10 mouse cellular contexts compared by ENCODE assay signal in the genomic region with DNA sequence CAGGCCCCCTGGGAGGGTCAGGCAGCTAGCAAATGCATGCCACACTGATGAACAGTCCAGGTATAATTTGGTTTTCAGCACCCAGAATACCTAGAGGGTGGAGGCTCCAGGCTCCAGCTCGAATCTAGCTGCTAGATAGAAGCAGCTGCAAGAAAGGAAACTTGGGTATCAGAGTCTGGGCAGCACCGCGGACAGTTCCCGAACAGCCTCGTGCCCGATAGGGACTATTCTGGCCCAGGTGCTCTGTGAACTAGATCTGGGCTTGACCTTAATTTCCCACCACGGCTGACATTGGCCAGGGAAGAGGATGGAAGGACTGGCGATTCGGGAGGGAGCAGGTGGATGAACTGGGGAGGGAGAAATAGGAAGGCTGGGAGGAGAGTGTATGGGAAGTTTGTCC. TPM values are rescaled to one million over a fixed set of nuclear protein-coding genes. Genes with fewer than 3 reads are reported as not detected.
DNase-seq lines count a peak whose midpoint lies in the region; ATAC-seq and TF ChIP-seq lines count a peak whose summit lies in the region.
"Had no signal": no experiment of that assay in that cellular context is flagged by ENCODE, and none has a peak within 500 bp of the region (broad histone marks: within the 10 kb centered on the region; RNA-seq: fewer than 3 reads in every experiment).

No protein-coding gene starts in this region.

- no peaks in the 10 kb centered on the region; the same call in 1 of the 2 replicates for H3K27me3 ChIP-seq in hindbrain, embryonic 14.5 days (ENCODE audit: control insufficient read depth, insufficient read depth, low read length)
- H3K27me3 ChIP-seq in hindbrain, postnatal 0 days (ENCODE audit: insufficient read depth, low read length), result no peaks in the 10 kb centered on the region
- no peaks in the 10 kb centered on the region for H3K27me3 ChIP-seq in stomach, postnatal 0 days (ENCODE audit: control insufficient read depth, insufficient read depth, low read length)

- no peak for ATAC-seq in hindbrain, embryonic 14.5 days (ENCODE audit: low FRiP score)
- ATAC-seq in hindbrain, postnatal 0 days, result no peak
- ATAC-seq in stomach, postnatal 0 days (ENCODE audit: low FRiP score, low TSS enrichment), result no peak

- DNase-seq in hindbrain, embryonic 14.5 days (ENCODE audit: low spot score), result peak; percentile 45
- no peak for DNase-seq in hindbrain, postnatal 0 days (ENCODE audit: low spot score)
- peak; percentile 24 for DNase-seq in thymus, postnatal 4 days
- DNase-seq in thymus, postnatal 25 days, result no peak
- DNase-seq in embryo, embryonic 10.5 days (ENCODE audit: low spot score), result peak; percentile 68
- DNase-seq in stomach, postnatal 0 days (ENCODE audit: low spot score), result peak; percentile 24
- no peak for DNase-seq in layer of hippocampus, postnatal 36 days
- DNase-seq in spleen, adult 12 weeks (ENCODE audit: low spot score), result no peak
- DNase-seq: thymus, adult 2 months had no signal

- no peak for TF ChIP-seq CTCF in hindbrain, postnatal 0 days (IDR thresholded peaks at IDR 0.05; ENCODE audit: low read depth)
- TF ChIP-seq CTCF in stomach, postnatal 0 days (IDR thresholded peaks at IDR 0.05; ENCODE audit: low read depth), result no peak

- no peak overlapping the region for H3K27ac ChIP-seq in hindbrain, embryonic 14.5 days
- no peak overlapping the region for H3K27ac ChIP-seq in hindbrain, postnatal 0 days
- H3K27ac ChIP-seq in stomach, postnatal 0 days (replicated peaks), result no peak overlapping the region
- H3K27ac ChIP-seq: embryonic facial prominence, embryonic 13.5 days had no signal

- TF ChIP-seq EP300 in stomach, postnatal 0 days (optimal IDR thresholded peaks at IDR 0.05), result no peak

- H3K9ac ChIP-seq in hindbrain, embryonic 14.5 days, result no peak overlapping the region
- no peak overlapping the region for H3K9ac ChIP-seq in hindbrain, postnatal 0 days (replicated peaks; ENCODE audit: low read length)
- H3K9ac ChIP-seq in stomach, postnatal 0 days (ENCODE audit: low read length), result no peak overlapping the region
- H3K9ac ChIP-seq: embryonic facial prominence, embryonic 13.5 days had no signal

- H3K36me3 ChIP-seq in hindbrain, embryonic 14.5 days (replicated peaks; ENCODE audit: control insufficient read depth, insufficient read depth), result no peaks in the 10 kb centered on the region
- H3K36me3 ChIP-seq in hindbrain, postnatal 0 days (ENCODE audit: insufficient read depth, low read length), result no peaks in the 10 kb centered on the region
- H3K36me3 ChIP-seq in stomach, postnatal 0 days (ENCODE audit: control insufficient read depth, insufficient read depth, low read length), result no peaks in the 10 kb centered on the region
- H3K36me3 ChIP-seq: embryonic facial prominence, embryonic 13.5 days had no signal

- H3K4me3 ChIP-seq in hindbrain, embryonic 14.5 days (replicated peaks; ENCODE audit: low read length), result no peak overlapping the region
- H3K4me3 ChIP-seq in hindbrain, postnatal 0 days (ENCODE audit: low read length), result no peak overlapping the region
- H3K4me3 ChIP-seq in stomach, postnatal 0 days (ENCODE audit: low read depth, low read length), result no peak overlapping the region
- H3K4me3 ChIP-seq: embryonic facial prominence, embryonic 13.5 days had no signal

- 14% methylated on average over 9 of the region's 9 CpGs for WGBS in hindbrain, embryonic 14.5 days
- 17% methylated on average over 9 of the region's 9 CpGs for WGBS in hindbrain, postnatal 0 days
- 13% methylated on average over 9 of the region's 9 CpGs for WGBS in stomach, postnatal 0 days

- H3K9me3 ChIP-seq in hindbrain, embryonic 14.5 days (ENCODE audit: control insufficient read depth, low read length), result no peaks in the 10 kb centered on the region
- no peaks in the 10 kb centered on the region for H3K9me3 ChIP-seq in hindbrain, postnatal 0 days (ENCODE audit: low read length)
- H3K9me3 ChIP-seq in stomach, postnatal 0 days (ENCODE audit: control insufficient read depth, low read length), result no peaks in the 10 kb centered on the region
- H3K9me3 ChIP-seq: embryonic facial prominence, embryonic 13.5 days had no signal

- no peaks in the 10 kb centered on the region for H3K4me1 ChIP-seq in hindbrain, embryonic 14.5 days (replicated peaks; ENCODE audit: control insufficient read depth, insufficient read depth, low read length)
- H3K4me1 ChIP-seq in hindbrain, postnatal 0 days (ENCODE audit: insufficient read depth, low read length), result no peaks in the 10 kb centered on the region
- H3K4me1 ChIP-seq in stomach, postnatal 0 days (replicated peaks; ENCODE audit: control insufficient read depth, insufficient read depth), result no peaks in the 10 kb centered on the region
- H3K4me1 ChIP-seq: embryonic facial prominence, embryonic 13.5 days had no signal

- no peak overlapping the region for H3K4me2 ChIP-seq in hindbrain, embryonic 14.5 days (replicated peaks)
- H3K4me2 ChIP-seq in hindbrain, postnatal 0 days (ENCODE audit: low read depth, low read length), result no peak overlapping the region
- no peak overlapping the region for H3K4me2 ChIP-seq in stomach, postnatal 0 days (replicated peaks; ENCODE audit: low read depth)
- H3K4me2 ChIP-seq: embryonic facial prominence, embryonic 13.5 days had no signal

RNA-seq across cellular contexts. Expression of a gene that starts 6.3 kb away (rescaled TPM):
- 18.6 and 20.3 TPM in 2 replicates for polyA plus RNA-seq in hindbrain, embryonic 14.5 days (2014; fragmentation: Nextera tagmentation; extraction: Ambion mirVana)
- 28.5 and 34.4 TPM in 2 replicates for total RNA-seq in hindbrain, postnatal 0 days (2014; rRNA removed)
- polyA plus RNA-seq in hindbrain, postnatal 0 days (2015; fragmentation: Nextera tagmentation; extraction: Ambion mirVana), result 48.9 and 53.3 TPM in 2 replicates
- 0.55 and 1.1 TPM in 2 replicates for polyA plus RNA-seq in stomach, postnatal 0 days (2015; fragmentation: Nextera tagmentation; extraction: Ambion mirVana)
- total RNA-seq in layer of hippocampus, postnatal 36 days (2021), result 10 to 100 TPM; 47.9 to 49.6 TPM

Comparison
In these comparisons a context has a peak if more than half of its experiments do, and no peak if none do; other contexts are left out.
1. DNase-seq: peak in hindbrain, embryonic 14.5 days (single experiment), thymus, postnatal 4 days (single experiment), embryo, embryonic 10.5 days (single experiment) and stomach, postnatal 0 days (single experiment); none in hindbrain, postnatal 0 days (single experiment), thymus, postnatal 25 days (single experiment), layer of hippocampus, postnatal 36 days (0 of 2) and spleen, adult 12 weeks (single experiment).